Mouse (Mus musculus): Measurements from ENCODE around the gene Gtf2a1l. TPM values are rescaled to one million over a fixed set of nuclear protein-coding genes. Genes with fewer than 3 reads are reported as not detected.

Gene Gtf2a1l
- polyA plus RNA-seq, 2 experiments = 0.05 to 0.15 TPM

- WGBS = 64% methylated on average over 12 of the region's 12 CpGs
- Histone ChIP-seq H3K4me3 (replicated peaks; ENCODE audit: low read length) (no peak overlapping the region), H3K36me3 (ENCODE audit: control insufficient read depth, insufficient read depth, low read length) (peaks cover 32% of the 10 kb centered on the region), H3K9ac (ENCODE audit: low read depth, low read length, severe bottlenecking) (no peak overlapping the region), H3K4me2 (replicated peaks; ENCODE audit: low read depth, low read length, severe bottlenecking) (no peak overlapping the region), H3K27me3 (ENCODE audit: control insufficient read depth, insufficient read depth, low read length) (no peaks in the 10 kb centered on the region), H3K4me1 (ENCODE audit: control insufficient read depth, insufficient read depth, low read length) (peaks cover 10% of the 10 kb centered on the region), H3K9me3 (ENCODE audit: control insufficient read depth, low read length) (no peaks in the 10 kb centered on the region), H3K27ac (replicated peaks; ENCODE audit: low read depth, low read length) (no peak overlapping the region)
- ATAC-seq (ENCODE audit: low FRiP score, low read depth) (no peak), DNase-seq (ENCODE audit: low spot score) (no peak)
- no peak for TF ChIP-seq POLR2A (IDR thresholded peaks at IDR 0.05; ENCODE audit: borderline replicate concordance, extremely low read depth, insufficient read depth, insufficient read length)
Observed at GRCm38 (mm10) chr17:88636587-88636986, 31.9 kb upstream of the Gtf2a1l start.

- Histone ChIP-seq H3K27me3 (ENCODE audit: control insufficient read depth, insufficient read depth, low read length) (no peaks in the 10 kb centered on the region), H3K4me3 (replicated peaks; ENCODE audit: low read length) (no peak overlapping the region), H3K9me3 (ENCODE audit: control insufficient read depth, low read length) (no peaks in the 10 kb centered on the region), H3K4me2 (replicated peaks; ENCODE audit: low read depth, low read length, severe bottlenecking) (no peak overlapping the region), H3K27ac (replicated peaks; ENCODE audit: low read depth, low read length) (no peak overlapping the region), H3K4me1 (ENCODE audit: control insufficient read depth, insufficient read depth, low read length) (no peaks in the 10 kb centered on the region), H3K9ac (ENCODE audit: low read depth, low read length, severe bottlenecking) (no peak overlapping the region), H3K36me3 (ENCODE audit: control insufficient read depth, insufficient read depth, low read length) (peaks cover 42% of the 10 kb centered on the region)
- 27% methylated on average over 6 of the region's 6 CpGs for WGBS
- ATAC-seq (ENCODE audit: low FRiP score, low read depth) (no peak), DNase-seq (ENCODE audit: low spot score) (peak; percentile 90)
- TF ChIP-seq POLR2A (IDR thresholded peaks at IDR 0.05; ENCODE audit: borderline replicate concordance, extremely low read depth, insufficient read depth, insufficient read length) = no peak
Observed at GRCm38 (mm10) chr17:88641012-88641411, 27.4 kb upstream of the Gtf2a1l start.

- Histone ChIP-seq H3K36me3 (ENCODE audit: control insufficient read depth, insufficient read depth, low read length) (peaks cover 40% of the 10 kb centered on the region), H3K4me3 (replicated peaks; ENCODE audit: low read length) (no peak overlapping the region), H3K4me2 (replicated peaks; ENCODE audit: low read depth, low read length, severe bottlenecking) (no peak overlapping the region), H3K27ac (replicated peaks; ENCODE audit: low read depth, low read length) (no peak overlapping the region), H3K9ac (ENCODE audit: low read depth, low read length, severe bottlenecking) (no peak overlapping the region), H3K27me3 (ENCODE audit: control insufficient read depth, insufficient read depth, low read length) (no peaks in the 10 kb centered on the region), H3K9me3 (ENCODE audit: control insufficient read depth, low read length) (no peaks in the 10 kb centered on the region), H3K4me1 (ENCODE audit: control insufficient read depth, insufficient read depth, low read length) (no peaks in the 10 kb centered on the region)
- 89% methylated on average over 8 of the region's 8 CpGs for WGBS
- TF ChIP-seq POLR2A (IDR thresholded peaks at IDR 0.05; ENCODE audit: borderline replicate concordance, extremely low read depth, insufficient read depth, insufficient read length) = no peak
- ATAC-seq (ENCODE audit: low FRiP score, low read depth) (no peak), DNase-seq (ENCODE audit: low spot score) (no peak)
Observed at GRCm38 (mm10) chr17:88641836-88642235, 26.6 kb upstream of the Gtf2a1l start.

DNA sequence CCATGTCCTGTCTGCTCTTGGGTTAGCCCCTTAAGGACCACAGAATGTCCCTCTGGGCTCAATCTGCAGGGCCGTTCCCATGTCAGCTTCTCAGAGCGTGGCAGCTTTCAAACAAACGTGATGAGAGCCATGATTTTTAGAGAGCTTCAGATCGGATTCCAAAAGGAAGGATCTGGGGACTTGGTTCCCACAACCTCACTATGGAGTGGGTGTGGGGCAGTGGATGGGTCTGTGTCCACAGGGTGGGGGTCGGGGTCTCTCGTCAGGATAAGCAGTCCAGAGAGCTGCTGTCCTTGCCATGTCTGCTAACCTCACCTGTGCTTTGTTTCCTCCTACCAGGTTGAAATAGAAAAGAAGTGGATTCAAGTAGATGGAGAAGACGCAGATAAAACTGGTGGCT is 23.6 kb upstream of the Gtf2a1l start:
- no peak for DNase-seq (ENCODE audit: low spot score)
- Histone ChIP-seq H3K9ac (ENCODE audit: low read depth, low read length, severe bottlenecking) (no peak overlapping the region), H3K9me3 (ENCODE audit: control insufficient read depth, low read length) (no peaks in the 10 kb centered on the region), H3K27me3 (ENCODE audit: control insufficient read depth, insufficient read depth, low read length) (no peaks in the 10 kb centered on the region), H3K36me3 (ENCODE audit: control insufficient read depth, insufficient read depth, low read length) (peaks cover 45% of the 10 kb centered on the region), H3K27ac (replicated peaks; ENCODE audit: low read depth, low read length) (no peak overlapping the region), H3K4me3 (replicated peaks; ENCODE audit: low read length) (no peak overlapping the region), H3K4me1 (ENCODE audit: control insufficient read depth, insufficient read depth, low read length) (no peaks in the 10 kb centered on the region), H3K4me2 (replicated peaks; ENCODE audit: low read depth, low read length, severe bottlenecking) (no peak overlapping the region)
- no peak for ATAC-seq (ENCODE audit: low FRiP score, low read depth)
- WGBS = 89% methylated on average over 7 of the region's 7 CpGs
- no peak for TF ChIP-seq POLR2A (IDR thresholded peaks at IDR 0.05; ENCODE audit: borderline replicate concordance, extremely low read depth, insufficient read depth, insufficient read length)

GRCm38 (mm10) chr17:88645299-88645698 is 23.2 kb upstream of the Gtf2a1l start:
- Histone ChIP-seq H3K9me3 (ENCODE audit: control insufficient read depth, low read length) (no peaks in the 10 kb centered on the region), H3K36me3 (ENCODE audit: control insufficient read depth, insufficient read depth, low read length) (peaks cover 41% of the 10 kb centered on the region), H3K27ac (replicated peaks; ENCODE audit: low read depth, low read length) (no peak overlapping the region), H3K27me3 (ENCODE audit: control insufficient read depth, insufficient read depth, low read length) (no peaks in the 10 kb centered on the region), H3K9ac (ENCODE audit: low read depth, low read length, severe bottlenecking) (no peak overlapping the region), H3K4me3 (replicated peaks; ENCODE audit: low read length) (no peak overlapping the region), H3K4me1 (ENCODE audit: control insufficient read depth, insufficient read depth, low read length) (no peaks in the 10 kb centered on the region), H3K4me2 (replicated peaks; ENCODE audit: low read depth, low read length, severe bottlenecking) (no peak overlapping the region)
- WGBS = 92% methylated on average over 11 of the region's 11 CpGs
- TF ChIP-seq POLR2A (IDR thresholded peaks at IDR 0.05; ENCODE audit: borderline replicate concordance, extremely low read depth, insufficient read depth, insufficient read length) = no peak
- DNase-seq (ENCODE audit: low spot score) (no peak), ATAC-seq (ENCODE audit: low FRiP score, low read depth) (no peak)

GRCm38 (mm10) chr17:88647149-88647548 is 21.3 kb upstream of the Gtf2a1l start:
- Histone ChIP-seq H3K4me2 (replicated peaks; ENCODE audit: low read depth, low read length, severe bottlenecking) (no peak overlapping the region), H3K27me3 (ENCODE audit: control insufficient read depth, insufficient read depth, low read length) (no peaks in the 10 kb centered on the region), H3K4me3 (replicated peaks; ENCODE audit: low read length) (no peak overlapping the region), H3K27ac (replicated peaks; ENCODE audit: low read depth, low read length) (no peak overlapping the region), H3K9ac (ENCODE audit: low read depth, low read length, severe bottlenecking) (no peak overlapping the region), H3K4me1 (ENCODE audit: control insufficient read depth, insufficient read depth, low read length) (no peaks in the 10 kb centered on the region), H3K36me3 (ENCODE audit: control insufficient read depth, insufficient read depth, low read length) (peaks cover 32% of the 10 kb centered on the region), H3K9me3 (ENCODE audit: control insufficient read depth, low read length) (no peaks in the 10 kb centered on the region)
- 94% methylated on average over 3 of the region's 3 CpGs for WGBS
- DNase-seq (ENCODE audit: low spot score) (no peak), ATAC-seq (ENCODE audit: low FRiP score, low read depth) (no peak)
- no peak for TF ChIP-seq POLR2A (IDR thresholded peaks at IDR 0.05; ENCODE audit: borderline replicate concordance, extremely low read depth, insufficient read depth, insufficient read length)
